Mouse (Mus musculus) Muller cell, postnatal 12 days (primary cell): ENCODE data around the gene Vamp2.

Source experiments
- DNase-seq: peaks from one replicate; pipeline ENCODE4 v3.0.0-alpha.2; 2015; ENCODE audit errors: inconsistent ontology term

Gene Vamp2

GRCm38 (mm10) chr11:69114621-69115020 lies 26.3 kb downstream of the Vamp2 start:
- no peak for DNase-seq

GRCm38 (mm10) chr11:69116843-69117242 lies 28.6 kb downstream of the Vamp2 start:
- no peak for DNase-seq

DNA sequence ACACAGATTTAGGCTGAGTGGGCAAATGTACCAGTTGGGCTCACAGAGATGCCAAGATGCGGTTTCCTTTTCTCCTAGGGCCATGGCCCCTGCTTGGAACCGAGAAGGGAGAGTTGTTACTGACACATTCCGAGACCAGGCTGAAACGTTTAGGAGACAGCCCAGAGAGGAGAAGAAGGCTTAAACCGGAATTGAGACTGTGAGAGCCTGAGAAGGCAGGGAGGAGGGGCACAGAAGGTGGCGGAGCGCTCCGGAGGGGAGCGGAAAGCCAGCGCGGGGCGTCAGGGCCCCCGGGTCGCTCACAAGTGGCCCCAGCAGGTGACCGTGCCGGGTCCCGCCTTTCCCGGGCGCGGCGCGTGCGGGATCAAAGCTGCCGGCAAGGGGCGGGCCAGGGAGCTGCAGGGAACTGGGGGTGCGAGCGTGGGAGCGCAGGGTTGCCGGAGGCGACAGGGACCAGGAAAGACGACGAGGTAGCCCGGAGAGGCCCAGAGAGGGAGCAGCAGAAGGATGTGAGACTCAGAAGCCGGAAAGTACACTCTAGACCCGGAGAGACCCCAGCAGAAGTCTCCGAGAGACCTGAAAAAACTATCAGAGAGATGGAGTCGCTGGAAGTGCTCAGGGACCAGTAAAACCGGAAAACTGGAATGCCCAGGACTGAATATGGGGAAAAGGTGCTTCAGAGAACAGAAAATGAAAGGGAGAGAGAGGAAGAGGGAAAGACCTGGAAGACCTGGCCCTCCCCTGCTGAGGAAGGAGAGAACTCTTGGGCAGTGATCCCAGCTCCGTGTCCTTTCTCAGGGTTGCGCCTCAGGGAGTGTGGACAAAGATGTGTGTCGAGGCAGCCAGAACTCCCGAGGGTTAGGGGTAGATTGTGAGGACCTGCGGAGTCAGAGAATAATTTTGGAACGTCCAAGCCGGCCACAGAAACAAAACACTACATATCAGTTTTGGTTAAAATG lies 29.7 kb downstream of the Vamp2 start:
- DNase-seq: peak; percentile 72

- DNase-seq: peak; percentile 87
Measured at GRCm38 (mm10) chr11:69118765-69119164, 30.5 kb downstream of the Vamp2 start.

- DNase-seq: no peak
Measured at GRCm38 (mm10) chr11:69119446-69120155, 31.3 kb downstream of the Vamp2 start.

DNA sequence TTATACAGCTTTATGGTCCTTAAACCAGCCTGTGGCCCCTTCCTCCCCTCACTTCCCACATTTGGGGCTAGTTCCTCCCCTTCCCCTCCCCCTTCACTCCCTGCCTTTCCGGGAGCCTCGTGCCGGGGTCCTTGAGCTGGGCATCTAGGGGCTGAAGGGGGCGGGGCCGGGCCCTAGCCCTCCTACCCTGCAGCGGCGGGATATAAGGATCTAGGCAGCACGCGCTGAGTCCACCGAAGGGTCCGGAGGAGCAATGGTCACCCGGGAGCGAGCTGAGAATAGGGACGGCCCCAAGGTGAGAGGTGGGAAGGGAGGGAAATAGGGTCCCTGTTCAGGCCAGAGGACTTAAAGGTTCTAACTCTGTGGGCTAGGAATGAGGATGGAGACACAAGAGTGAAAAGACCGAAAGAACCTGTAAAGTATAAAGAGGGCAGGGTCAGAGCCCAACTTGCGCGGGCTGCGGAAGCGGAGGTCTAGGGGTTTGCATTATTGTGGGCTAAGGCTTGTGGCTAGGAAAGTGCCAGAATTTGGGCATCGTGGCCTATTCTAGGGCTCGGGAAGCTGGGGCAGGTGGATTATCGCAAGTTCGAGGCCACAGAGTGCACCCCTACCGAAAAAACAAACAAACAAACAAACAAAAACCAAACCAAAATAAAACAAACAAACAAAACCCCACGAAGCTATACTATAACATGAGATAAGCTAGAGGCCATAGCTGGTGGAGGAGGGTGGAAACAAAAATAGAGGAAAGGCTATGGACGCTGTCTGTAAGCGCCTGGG lies 32.1 kb downstream of the Vamp2 start, which contains the start of gene Hes7:
Gene Hes7 (plus strand): TSS at position 184 of the 780 bp plus-strand sequence.
- no peak for DNase-seq

DNA sequence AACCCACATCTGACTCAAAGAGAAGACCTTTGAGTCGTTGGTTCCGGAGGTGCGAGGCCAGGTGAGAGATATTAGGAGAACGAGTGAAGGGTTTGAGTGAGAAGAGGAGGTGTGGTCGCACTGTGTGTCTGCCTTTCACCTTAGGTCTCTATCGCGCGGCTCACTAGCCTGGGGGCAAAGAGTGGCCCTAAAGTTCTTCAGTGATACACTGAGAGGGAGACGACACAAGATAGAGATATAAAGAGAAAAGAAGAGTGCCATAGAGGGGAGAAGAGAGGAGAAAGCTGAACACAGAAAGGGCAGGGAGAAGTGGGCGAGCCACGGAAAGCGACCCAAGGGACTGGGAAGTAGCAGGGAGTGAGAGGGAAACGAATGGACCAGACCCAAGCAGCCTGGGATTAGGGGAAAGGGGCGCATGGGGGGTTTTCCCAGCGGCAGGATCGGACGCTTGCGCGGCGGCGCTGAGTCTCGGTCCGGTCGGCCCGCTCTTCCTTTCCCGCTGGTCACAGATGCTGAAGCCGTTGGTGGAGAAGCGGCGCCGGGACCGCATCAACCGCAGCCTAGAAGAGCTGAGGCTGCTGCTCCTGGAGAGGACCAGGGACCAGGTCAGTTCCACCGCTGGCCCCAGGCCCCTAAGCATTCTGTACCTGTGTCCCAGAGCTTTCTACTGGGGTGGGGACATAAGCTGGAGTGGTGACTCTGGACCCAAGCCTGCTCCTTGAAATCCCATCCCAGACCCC lies 32.9 kb downstream of the Vamp2 start:
- DNase-seq: peak; percentile 55

GRCm38 (mm10) chr11:69121741-69122335 lies 33.5 kb downstream of the Vamp2 start:
- peak; percentile 75 for DNase-seq

DNA sequence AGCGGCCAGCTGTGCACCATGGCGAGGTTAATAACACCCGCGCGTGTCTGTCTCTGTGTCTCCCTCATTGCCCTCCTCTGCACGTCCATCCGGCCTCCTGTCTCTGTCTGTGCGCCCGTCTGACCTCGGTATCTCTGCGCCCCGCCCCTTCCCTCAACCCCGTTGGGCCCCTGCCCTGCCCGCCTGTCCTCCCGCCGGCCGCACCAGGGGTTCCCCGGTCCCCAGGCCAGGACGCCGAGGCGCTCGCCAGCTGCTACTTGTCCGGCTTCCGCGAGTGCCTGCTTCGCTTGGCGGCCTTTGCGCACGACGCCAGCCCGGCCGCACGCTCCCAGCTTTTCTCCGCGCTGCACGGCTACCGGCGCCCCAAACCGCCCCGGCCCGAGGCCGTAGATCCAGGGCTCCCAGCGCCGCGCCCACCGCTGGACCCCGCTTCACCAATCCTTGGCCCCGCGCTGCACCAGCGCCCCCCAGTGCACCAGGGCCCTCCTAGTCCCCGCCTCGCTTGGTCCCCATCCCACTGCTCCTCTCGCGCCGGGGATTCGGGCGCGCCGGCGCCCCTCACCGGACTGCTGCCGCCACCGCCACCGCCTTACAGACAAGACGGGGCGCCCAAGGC lies 34.2 kb downstream of the Vamp2 start, which contains the start of gene 9130213A22Rik:
Gene 9130213A22Rik (minus strand): TSS at position 254 of the 616 bp plus-strand sequence.
- DNase-seq: peak; percentile 97

GRCm38 (mm10) chr11:69123056-69123692 lies 34.9 kb downstream of the Vamp2 start:
- peak; percentile 99 for DNase-seq

DNA sequence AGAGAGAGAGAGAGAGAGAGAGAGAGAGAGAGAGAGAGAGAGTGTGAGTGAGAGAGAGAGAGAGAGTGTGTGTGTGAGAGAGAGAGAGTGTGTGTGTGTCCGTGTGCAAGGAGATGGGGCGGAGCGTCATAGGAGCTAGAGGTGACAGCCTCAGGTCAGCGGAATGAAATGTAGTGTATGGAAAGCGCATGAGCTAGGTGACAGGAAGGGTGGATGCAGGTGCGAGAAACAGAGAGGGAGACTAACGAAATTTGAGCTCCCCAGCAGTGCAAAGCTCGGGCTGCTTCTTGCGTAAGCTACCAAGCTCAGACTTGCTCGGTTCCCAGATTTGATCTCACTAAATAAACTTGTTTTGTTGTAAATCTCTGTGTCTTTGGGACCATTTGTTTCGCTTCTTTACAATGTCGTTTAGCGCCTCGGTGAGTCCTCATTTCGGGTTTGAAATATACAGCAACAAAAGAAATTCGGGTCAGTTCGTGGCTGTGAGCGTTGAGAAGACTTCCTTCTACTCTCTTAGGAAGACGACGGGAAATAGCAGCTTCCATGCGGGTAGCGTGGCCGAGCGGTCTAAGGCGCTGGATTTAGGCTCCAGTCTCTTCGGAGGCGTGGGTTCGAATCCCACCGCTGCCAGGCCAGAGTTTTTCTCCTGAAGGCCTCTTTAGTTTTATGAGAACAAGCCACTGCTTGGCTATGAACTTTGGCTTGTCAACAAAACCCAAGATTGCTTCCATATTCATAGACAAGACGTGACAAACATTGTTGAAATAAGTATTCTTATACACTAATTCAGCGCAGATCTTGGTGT lies 35.6 kb downstream of the Vamp2 start:
- DNase-seq: peak; percentile 96

DNA sequence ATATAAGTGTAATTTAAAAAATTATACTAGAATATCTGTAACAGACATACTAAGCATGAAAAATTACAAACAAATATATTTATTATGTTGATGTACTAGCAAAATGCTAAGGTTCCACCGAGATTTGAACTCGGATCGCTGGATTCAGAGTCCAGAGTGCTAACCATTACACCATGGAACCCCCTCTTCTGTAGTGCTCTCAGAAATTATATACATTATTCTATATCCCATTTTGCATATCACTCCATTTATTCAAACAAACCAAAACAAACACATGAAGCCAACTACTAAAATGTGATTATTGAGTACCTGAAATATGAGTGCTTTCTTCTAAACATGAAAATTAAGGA lies 36.2 kb downstream of the Vamp2 start:
- no peak for DNase-seq

DNA sequence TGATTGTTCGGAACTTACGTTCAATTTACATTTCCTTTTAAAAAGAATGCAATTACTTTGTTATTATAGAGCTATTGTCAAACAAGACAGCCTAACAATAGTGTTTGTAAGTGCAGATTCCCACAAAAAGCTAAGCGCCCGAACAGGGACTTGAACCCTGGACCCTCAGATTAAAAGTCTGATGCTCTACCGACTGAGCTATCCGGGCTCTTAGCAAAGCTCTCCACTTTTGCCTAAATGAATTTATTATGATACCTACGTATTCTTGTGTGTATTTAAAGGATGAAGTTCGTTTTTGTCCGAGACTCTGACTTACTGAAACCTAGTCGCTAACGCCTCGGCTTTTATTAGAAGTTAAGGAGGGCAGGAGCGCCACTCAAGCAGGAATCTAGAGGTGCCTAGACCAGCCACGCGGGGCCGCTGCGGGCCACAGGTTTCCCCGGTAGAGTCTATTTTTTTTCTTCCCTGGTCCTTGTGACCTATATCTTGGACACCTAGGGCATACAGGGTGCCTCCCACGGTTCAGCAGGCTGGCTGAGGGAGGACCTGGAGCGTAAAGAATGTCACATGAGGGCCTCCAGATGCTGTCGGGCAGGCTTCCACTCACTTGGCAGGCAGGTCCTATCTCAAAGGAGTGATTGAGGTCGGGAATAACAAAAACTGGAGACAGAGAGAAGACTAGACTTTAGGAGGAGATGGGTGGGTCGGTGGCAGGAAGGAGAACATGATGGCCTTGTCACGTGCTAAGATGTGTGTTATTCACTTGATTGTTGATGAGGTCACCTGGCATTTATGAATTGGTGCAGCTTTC lies 37.0 kb downstream of the Vamp2 start:
- peak; percentile 89 for DNase-seq

GRCm38 (mm10) chr11:69125852-69125918 lies 37.4 kb downstream of the Vamp2 start, which contains the start of gene Aloxe3:
Gene Aloxe3 (plus strand): TSS chr11:69125896.
- no peak for DNase-seq

DNA sequence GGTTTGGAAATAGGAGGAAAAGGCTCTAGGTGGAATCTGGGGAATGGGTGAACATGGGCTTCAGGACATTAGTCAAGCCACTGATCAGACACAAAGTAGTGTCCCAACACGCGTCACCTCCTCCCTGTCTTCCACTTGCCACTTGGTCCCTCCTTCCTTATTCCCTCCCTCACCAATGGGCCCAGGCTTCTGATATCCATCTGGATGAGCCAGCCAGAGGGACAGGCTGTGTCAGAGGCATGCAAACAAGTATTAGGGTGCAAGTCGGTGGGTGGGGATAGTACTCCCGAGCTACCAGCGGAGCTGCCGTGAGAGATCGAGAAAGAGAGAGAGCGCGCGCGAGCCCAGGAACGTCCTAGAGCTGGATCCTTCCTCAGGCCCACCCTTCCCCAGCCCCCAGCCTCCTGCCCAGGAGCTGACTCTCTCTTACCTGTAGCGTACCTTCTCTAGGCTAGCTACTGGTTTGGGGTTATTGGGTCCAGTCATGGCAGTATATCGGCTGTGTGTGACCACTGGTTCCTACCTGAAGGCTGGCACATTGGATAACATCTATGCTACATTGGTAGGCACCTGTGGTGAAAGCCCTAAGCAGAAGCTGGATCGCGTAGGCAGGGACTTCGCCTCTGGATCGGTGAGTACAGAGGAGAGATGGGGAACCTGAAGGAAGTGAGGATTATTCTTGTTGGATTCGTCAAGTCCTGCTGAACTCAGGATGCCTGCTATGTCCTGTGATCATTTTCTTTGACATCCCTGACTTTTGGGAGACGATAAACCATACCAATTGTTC lies 37.8 kb downstream of the Vamp2 start:
- DNase-seq: peak; percentile 65

DNA sequence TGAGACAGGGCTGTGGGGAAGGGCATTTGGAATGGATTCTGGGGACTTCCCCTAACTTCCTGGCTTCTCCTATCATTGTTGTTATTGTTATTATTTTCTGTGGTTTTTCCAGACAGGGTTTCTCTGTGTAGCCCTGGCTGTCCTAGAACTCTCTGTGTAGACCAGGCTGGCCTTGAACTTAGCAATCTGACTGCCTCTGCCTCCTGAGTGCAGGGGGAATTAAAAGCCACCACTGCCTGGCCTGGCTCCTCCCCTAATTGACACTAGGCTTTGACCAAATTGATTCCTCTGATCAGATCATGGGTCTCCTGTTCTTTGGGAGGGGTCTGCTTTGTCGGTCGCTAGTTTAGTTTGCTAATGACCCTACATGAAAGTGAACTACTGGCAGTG lies 38.4 kb downstream of the Vamp2 start:
- no peak for DNase-seq

DNA sequence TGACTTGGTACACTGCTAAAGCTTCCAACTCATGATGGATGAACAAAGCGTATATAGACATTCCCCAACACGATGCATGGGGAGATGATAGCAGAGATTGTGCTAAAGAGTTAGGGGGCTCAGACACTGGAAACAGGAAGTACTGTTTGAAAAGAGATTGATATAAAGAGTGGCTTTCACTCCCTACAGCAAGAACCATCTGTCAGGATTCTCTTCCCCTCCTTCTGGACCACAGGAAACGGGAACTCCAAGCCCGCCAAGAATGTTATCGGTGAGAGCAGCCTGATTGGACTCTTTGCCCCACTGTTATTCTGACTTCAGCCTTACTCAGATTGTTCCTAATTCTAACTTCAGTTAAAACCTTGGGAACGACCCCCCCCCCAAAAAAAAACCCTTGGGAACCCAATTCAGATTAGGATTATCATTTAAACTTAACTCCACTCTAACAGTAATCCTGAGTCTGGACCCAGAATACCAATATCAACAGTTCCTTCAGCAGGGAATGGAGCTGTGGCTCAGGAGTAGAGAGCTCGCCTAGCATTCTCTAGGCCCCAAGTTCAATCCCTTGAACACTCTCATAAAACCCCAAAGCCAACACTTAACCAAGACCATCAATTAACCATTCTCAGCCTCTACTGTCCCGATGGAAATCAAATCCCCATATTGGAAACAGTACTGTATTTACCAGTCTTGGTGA lies 40.3 kb downstream of the Vamp2 start:
- DNase-seq: no peak
